Mouse (Mus musculus) liver, adult 2 months (tissue): ENCODE results near the gene Hoxb13. TPM values are rescaled to one million over a fixed set of nuclear protein-coding genes. Genes with fewer than 3 reads are reported as not detected.

Experiments
- DNase-seq: peaks from one replicate; pipeline ENCODE4 v3.0.0-alpha.2; 2011; ENCODE audit warnings: low read depth, low spot score; ENCODE audit errors: extremely low read depth
- H3K27ac ChIP-seq: fragments of 200-500 bp; replicated peaks from 2 replicates; pipeline ENCODE4 v1.5.1; 2012; ENCODE audit warnings: low read depth, mild to moderate bottlenecking, control low read depth, inconsistent platforms, low read length; ENCODE audit not compliant: insufficient read depth
- H3K27me3 ChIP-seq: fragments of 200-500 bp; 2 replicates; pipeline ENCODE4 v1.6.1; 2012; ENCODE audit warnings: mild to moderate bottlenecking, moderate library complexity, low read length, inconsistent platforms; ENCODE audit not compliant: control insufficient read depth, insufficient read depth
- H3K36me3 ChIP-seq: fragments of 200-500 bp; 2 replicates; pipeline ENCODE4 v1.6.1; 2012; ENCODE audit warnings: low read length, inconsistent platforms; ENCODE audit not compliant: control insufficient read depth, insufficient read depth
- H3K4me1 ChIP-seq: fragments of 200-500 bp; 2 replicates; pipeline ENCODE4 v1.6.1; 2011; ENCODE audit warnings: low read length; ENCODE audit not compliant: control insufficient read depth, insufficient read depth
- H3K4me3 ChIP-seq: fragments of 200-500 bp; 2 replicates; pipeline ENCODE4 v1.5.1; 2011; ENCODE audit warnings: low read depth, mild to moderate bottlenecking, control low read depth, low read length, moderate library complexity; ENCODE audit not compliant: insufficient read depth
- H3K79me2 ChIP-seq: fragments of 200-500 bp; 2 replicates; pipeline ENCODE4 v1.6.1; 2012; ENCODE audit warnings: inconsistent platforms, mild to moderate bottlenecking, low read length, moderate library complexity; ENCODE audit not compliant: control insufficient read depth, insufficient read depth
- H3K9ac ChIP-seq: fragments of 200-500 bp; 2 replicates; pipeline ENCODE4 v1.6.1; 2012; ENCODE audit warnings: low read depth, mild to moderate bottlenecking, control low read depth, inconsistent platforms, low read length
- CTCF ChIP-seq: fragments of 200-500 bp; IDR thresholded peaks from 2 replicates; pipeline ENCODE4 v1.5.1; 2011; ENCODE audit warnings: low read depth, low read length, control low read depth
- POLR2A ChIP-seq: fragments of 200-500 bp; IDR thresholded peaks from 2 replicates; pipeline ENCODE4 v1.6.1; 2011; ENCODE audit warnings: low read length, control low read depth; ENCODE audit not compliant: insufficient read depth; ENCODE audit errors: extremely low read depth
- WGBS: fragments of 180-500 bp; shearing (Covaris S2); methylation state at CpG from one replicate; pipeline ENCODE4 v1.1.7; 2018; 5-methylcytosine and 5-hydroxymethylcytosine counted together
- polyA plus RNA-seq: library from polyadenylated mRNA; depleted of rRNA; stranded (reverse); fragments of >200 nt; gene quantifications from 2 replicates; pipeline ENCODE4 v1.2.3, GENCODE M21; 2012
- total RNA-seq: library from RNA; depleted of rRNA; stranded (reverse); fragments of >200 nt; gene quantifications from 2 replicates; pipeline ENCODE4 v1.2.3, GENCODE M21; 2014

The Hoxb13 gene
- total and polyA plus RNA-seq, 2 experiments: 0.05 TPM; not detected in 1

DNA sequence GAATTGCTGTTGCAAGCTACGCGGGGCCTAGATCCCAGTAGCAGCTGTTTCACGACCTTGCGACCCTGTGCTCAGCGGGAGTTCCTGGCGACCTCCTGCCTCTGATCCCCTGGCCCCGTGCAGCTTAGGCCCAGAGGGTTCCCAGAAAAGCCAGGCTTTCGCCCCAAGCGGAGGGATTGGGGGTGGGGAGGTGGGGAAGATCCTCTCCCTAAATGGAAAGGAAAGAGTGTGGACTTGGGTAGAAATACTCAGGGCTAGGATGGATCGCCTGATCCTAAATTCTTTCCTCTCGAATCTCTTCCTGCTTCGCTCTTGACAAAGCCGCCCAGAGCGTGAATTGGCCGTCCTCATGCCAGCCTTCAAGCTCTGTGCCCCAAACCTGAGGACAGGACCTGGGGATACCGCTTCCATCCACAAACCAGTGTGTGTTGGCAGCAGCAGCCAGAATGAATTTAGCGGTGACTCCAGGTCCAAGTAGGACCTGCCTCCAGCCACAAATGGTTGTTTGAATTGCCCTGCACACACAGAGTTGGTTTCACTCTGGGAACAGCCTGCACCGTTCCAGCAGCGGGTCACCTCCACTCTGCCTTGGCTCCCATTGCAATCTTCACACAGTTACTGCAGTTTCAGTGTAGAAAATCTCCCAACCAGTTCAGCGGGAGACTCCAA lies 23.3 kb upstream of the Hoxb13 start:
- no peak overlapping the region for H3K4me3 ChIP-seq
- no peaks in the 10 kb centered on the region for H3K4me1 ChIP-seq
- peaks cover 31% of the 10 kb centered on the region for H3K27me3 ChIP-seq
- DNase-seq: no peak
- TF ChIP-seq CTCF (no peak), POLR2A (no peak)
- H3K79me2 ChIP-seq: no peaks in the 10 kb centered on the region
- H3K9ac ChIP-seq: no peak overlapping the region
- H3K36me3 ChIP-seq: no peaks in the 10 kb centered on the region
- H3K27ac ChIP-seq: no peak overlapping the region
- 8% methylated on average over 20 of the region's 20 CpGs for WGBS

DNA sequence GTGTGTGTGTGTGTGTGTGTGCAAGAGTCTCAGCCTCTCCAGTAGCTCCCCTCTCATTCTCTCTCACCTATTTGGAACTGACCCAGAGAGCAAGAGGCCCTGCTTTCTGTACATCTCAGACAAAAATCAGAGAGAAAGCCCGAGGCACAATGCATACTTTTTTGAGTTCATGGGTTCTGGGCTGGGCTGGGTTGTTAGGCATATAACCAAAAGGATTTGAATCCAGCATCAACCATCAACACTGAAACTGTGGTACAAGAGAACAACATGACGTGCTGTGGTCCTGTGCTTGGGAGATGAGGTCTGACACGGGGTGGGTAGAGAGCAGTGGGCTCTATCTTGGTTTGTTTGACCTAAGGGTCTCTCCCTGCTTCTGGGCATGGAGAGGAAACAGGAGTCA lies 22.5 kb upstream of the Hoxb13 start:
- Histone ChIP-seq H3K9ac (no peak overlapping the region), H3K27ac (no peak overlapping the region), H3K4me3 (no peak overlapping the region), H3K4me1 (no peaks in the 10 kb centered on the region), H3K27me3 (peaks cover 31% of the 10 kb centered on the region), H3K79me2 (no peaks in the 10 kb centered on the region), H3K36me3 (no peaks in the 10 kb centered on the region)
- DNase-seq: no peak
- WGBS: 23% methylated on average over 3 of the region's 3 CpGs
- TF ChIP-seq CTCF (no peak), POLR2A (no peak)

DNA sequence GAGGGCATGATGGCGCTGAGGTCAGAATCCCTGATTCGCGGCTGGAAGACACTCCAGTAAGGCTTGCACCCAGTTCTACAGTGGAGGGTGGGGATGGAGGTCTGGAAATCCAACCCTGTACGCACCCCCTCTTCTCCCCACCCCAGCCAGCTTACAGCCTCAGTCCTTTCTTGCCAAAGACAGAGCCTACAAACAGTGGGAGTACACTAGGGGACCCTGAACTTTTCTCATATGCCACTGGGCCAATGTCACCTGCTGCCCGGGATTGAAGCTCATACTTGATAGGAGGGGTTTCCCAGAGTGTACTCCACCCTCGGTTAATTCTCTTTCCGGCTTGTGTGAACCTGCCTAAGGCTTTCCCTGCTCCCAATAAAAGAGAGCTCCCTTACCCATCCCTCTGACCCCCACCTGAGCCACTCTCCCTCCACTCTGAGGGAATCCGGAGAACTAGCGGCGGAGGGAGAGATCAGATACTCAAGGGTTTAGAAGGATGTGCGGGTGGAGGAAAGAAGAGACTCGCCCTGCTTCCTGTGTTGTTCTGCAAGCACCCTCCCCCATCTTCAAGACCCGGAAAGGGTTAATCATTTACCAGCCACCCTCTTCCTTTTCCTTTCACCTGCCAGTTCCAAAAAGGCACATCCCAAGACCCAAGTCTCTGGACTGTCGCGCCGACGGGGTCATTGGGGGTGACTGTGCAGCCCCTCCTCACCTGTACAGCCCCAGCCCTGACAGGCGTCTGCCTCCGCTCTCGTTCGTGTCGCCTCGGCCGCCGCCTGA lies 21.4 kb upstream of the Hoxb13 start:
- Histone ChIP-seq H3K79me2 (no peaks in the 10 kb centered on the region), H3K4me3 (no peak overlapping the region), H3K27ac (no peak overlapping the region), H3K36me3 (no peaks in the 10 kb centered on the region), H3K4me1 (no peaks in the 10 kb centered on the region), H3K9ac (no peak overlapping the region), H3K27me3 (peaks cover 33% of the 10 kb centered on the region)
- TF ChIP-seq CTCF (no peak), POLR2A (no peak)
- no peak for DNase-seq
- 5% methylated on average over 25 of the region's 25 CpGs for WGBS

DNA sequence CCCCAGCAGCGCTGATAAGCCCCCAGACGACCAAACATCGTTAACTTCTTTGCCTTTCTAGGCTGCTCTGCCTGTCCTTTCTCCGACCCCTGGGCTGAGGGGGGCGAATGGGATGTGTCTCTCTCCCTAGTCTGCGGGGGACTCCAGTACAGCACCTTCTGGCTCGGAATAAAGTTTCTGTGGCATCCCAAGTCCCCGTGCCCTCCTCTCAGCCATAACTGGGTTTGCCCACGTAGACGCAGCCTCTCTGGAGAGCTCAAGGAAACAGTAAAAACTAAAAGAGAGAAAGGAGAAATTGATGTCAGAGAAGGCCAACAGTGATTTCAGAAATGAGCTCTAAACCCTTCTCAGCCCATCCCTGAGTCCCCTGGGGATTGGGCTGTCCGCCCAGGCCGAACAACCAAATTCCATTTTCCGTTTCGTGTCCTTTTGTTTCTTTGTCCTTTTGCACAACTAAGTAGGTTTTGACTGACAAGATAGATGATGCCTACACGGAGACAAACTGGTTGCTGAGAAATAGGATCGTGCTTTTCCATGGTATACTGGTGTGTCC lies 20.8 kb upstream of the Hoxb13 start:
- no peaks in the 10 kb centered on the region for H3K79me2 ChIP-seq
- DNase-seq: no peak
- H3K4me3 ChIP-seq: no peak overlapping the region
- H3K9ac ChIP-seq: no peak overlapping the region
- 3% methylated on average over 16 of the region's 16 CpGs for WGBS
- H3K27me3 ChIP-seq: peaks cover 38% of the 10 kb centered on the region
- TF ChIP-seq POLR2A (no peak), CTCF (no peak)
- no peak overlapping the region for H3K27ac ChIP-seq
- no peaks in the 10 kb centered on the region for H3K4me1 ChIP-seq
- no peaks in the 10 kb centered on the region for H3K36me3 ChIP-seq

DNA sequence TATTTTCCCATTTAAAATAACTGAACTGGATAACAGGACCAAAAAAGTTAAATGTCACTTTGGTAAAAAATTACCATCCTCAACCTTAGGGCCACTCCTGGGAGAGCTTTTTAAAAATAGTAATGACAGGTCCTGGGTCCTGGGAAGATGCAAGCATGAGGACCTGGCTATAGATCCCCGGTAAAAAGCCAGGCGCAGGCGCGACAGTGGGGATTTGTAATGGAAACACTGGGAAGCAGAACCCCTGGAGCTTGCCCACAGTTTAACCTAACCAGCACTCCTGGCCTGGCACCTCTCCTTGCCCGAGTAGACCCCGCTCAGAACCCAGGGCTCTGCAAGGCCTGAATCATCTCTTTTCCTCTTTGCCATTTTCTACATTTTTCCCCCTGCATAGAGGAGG lies 19.2 kb upstream of the Hoxb13 start:
- Histone ChIP-seq H3K79me2 (no peaks in the 10 kb centered on the region), H3K4me3 (no peak overlapping the region), H3K27me3 (peaks cover 33% of the 10 kb centered on the region), H3K36me3 (no peaks in the 10 kb centered on the region), H3K9ac (no peak overlapping the region), H3K27ac (no peak overlapping the region), H3K4me1 (no peaks in the 10 kb centered on the region)
- 6% methylated on average over 6 of the region's 6 CpGs for WGBS
- TF ChIP-seq POLR2A (no peak), CTCF (no peak)
- DNase-seq: no peak
